Mouse (Mus musculus) myocyte (in vitro differentiated cells): ENCODE measurements around the gene Fmnl3. TPM values are rescaled to one million over a fixed set of nuclear protein-coding genes. Genes with fewer than 3 reads are reported as not detected.

Experiments
- H3K27me3 ChIP-seq: one replicate; pipeline ENCODE4 v1.6.1; 2011; ENCODE audit not compliant: control insufficient read depth, insufficient read depth, insufficient read length
- H3K36me3 ChIP-seq: one replicate; pipeline ENCODE4 v1.6.1; 2011; ENCODE audit not compliant: control insufficient read depth, insufficient read depth
- H3K4me2 ChIP-seq: one replicate; pipeline ENCODE4 v1.6.1; 2011; ENCODE audit warnings: low read depth, control low read depth
- H3K4me3 ChIP-seq: one replicate; pipeline ENCODE4 v1.5.1; 2011; ENCODE audit warnings: mild to moderate bottlenecking, control low read depth, moderate library complexity
- H3K79me2 ChIP-seq: one replicate; pipeline ENCODE4 v1.6.1; 2011; ENCODE audit not compliant: control insufficient read depth, insufficient read depth
- H3ac ChIP-seq: one replicate; pipeline ENCODE4 v1.6.1; 2011; ENCODE audit not compliant: control insufficient read depth, insufficient read length
- CEBPB ChIP-seq: IDR thresholded peaks from 2 replicates; pipeline ENCODE4 v1.6.1; 2011; ENCODE audit warnings: mild to moderate bottlenecking, moderate library complexity; ENCODE audit not compliant: poor library complexity, insufficient read depth, severe bottlenecking
- E2F4 ChIP-seq: IDR thresholded peaks from one replicate; pipeline ENCODE4 v1.6.1; 2011; ENCODE audit warnings: mild to moderate bottlenecking, control low read depth, moderate library complexity; ENCODE audit not compliant: insufficient read depth
- MAX ChIP-seq: IDR thresholded peaks from one replicate; pipeline ENCODE4 v1.6.1; 2011; ENCODE audit warnings: low read depth, mild to moderate bottlenecking, control low read depth
- MYOD1 ChIP-seq, 3 experiments: IDR thresholded peaks; one replicate each; pipeline ENCODE4 v1.6.1; 2011; ENCODE audit warnings: control low read depth in 2 of 3, low read depth in 2 of 3, mild to moderate bottlenecking in 2 of 3, moderate library complexity in 1 of 3; ENCODE audit not compliant: insufficient read length in 2 of 3, control insufficient read depth in 1 of 3
- MYOG ChIP-seq, 3 experiments: IDR thresholded peaks; one replicate each; pipeline ENCODE4 v1.6.1; 2011; ENCODE audit warnings: control low read depth in 2 of 3, low read depth in 2 of 3, mild to moderate bottlenecking in 2 of 3; ENCODE audit not compliant: insufficient read length in 2 of 3, control insufficient read depth in 1 of 3, insufficient read depth in 1 of 3
- POLR2A ChIP-seq: IDR thresholded peaks from one replicate; pipeline ENCODE4 v1.6.1; 2011; ENCODE audit warnings: low read depth, mild to moderate bottlenecking, control low read depth, moderate library complexity; ENCODE audit not compliant: insufficient read length
- POLR2AphosphoS2 ChIP-seq: IDR thresholded peaks from one replicate; pipeline ENCODE4 v1.6.1; 2011; ENCODE audit warnings: low read depth, control low read depth; ENCODE audit not compliant: insufficient read length
- REST ChIP-seq: IDR thresholded peaks from one replicate; pipeline ENCODE4 v1.6.1; 2011; ENCODE audit warnings: mild to moderate bottlenecking, control low read depth, moderate library complexity; ENCODE audit not compliant: insufficient read depth, insufficient read length
- SRF ChIP-seq: IDR thresholded peaks from one replicate; pipeline ENCODE4 v1.6.1; 2011; ENCODE audit warnings: low read depth; ENCODE audit not compliant: control insufficient read depth, insufficient read length
- TCF12 ChIP-seq: IDR thresholded peaks from one replicate; pipeline ENCODE4 v1.6.1; 2011; ENCODE audit warnings: mild to moderate bottlenecking, control low read depth; ENCODE audit not compliant: poor library complexity, insufficient read depth, severe bottlenecking
- TCF3 ChIP-seq: IDR thresholded peaks from one replicate; pipeline ENCODE4 v1.6.1; 2011; ENCODE audit warnings: low read depth, control low read depth; ENCODE audit not compliant: insufficient read length
- USF1 ChIP-seq: IDR thresholded peaks from one replicate; pipeline ENCODE4 v1.6.1; 2011; ENCODE audit warnings: low read depth, mild to moderate bottlenecking, control low read depth, moderate library complexity
- polyA plus RNA-seq: library from polyadenylated mRNA; unstranded; fragments of >200 nt; fragmentation: generic; extraction: Trizol; gene quantifications from one replicate; pipeline ENCODE4 v1.2.1, GENCODE M21; 2012; ENCODE audit warnings: missing spikeins

The Fmnl3 gene
- 62.6 TPM for polyA plus RNA-seq

- Histone ChIP-seq H3K4me3 (peak within 1 kb of the TSS; percentile 52), H3ac (peak within 1 kb of the TSS; percentile 68), H3K79me2 (peaks cover 46% of the 10 kb centered on the region), H3K27me3 (no peaks in the 10 kb centered on the region), H3K4me2 (peak within 1 kb of the TSS; percentile 92), H3K36me3 (no peaks in the 10 kb centered on the region)
- TF ChIP-seq POLR2A (peak; percentile 81), TCF3 (no peak), MYOD1 (IDR thresholded peaks at IDR 0.05; ENCODE audit: control insufficient read depth in 1 of 3, insufficient read length in 2 of 3, low read depth in 2 of 3) (peak in 1 of 3 experiments; percentile 58), E2F4 (peak; percentile 85), MYOG (IDR thresholded peaks at IDR 0.05; ENCODE audit: control insufficient read depth in 1 of 3, insufficient read depth in 1 of 3, insufficient read length in 2 of 3, low read depth in 2 of 3) (peak in 1 of 3 experiments; percentile 36), POLR2AphosphoS2 (peak; percentile 87), SRF (peak; percentile 77), USF1 (no peak), MAX (no peak)
These were observed at the start of gene Fmnl3 for GRCm38 (mm10) chr15:99370259-99370691. Gene Fmnl3, minus strand, starts transcription at chr15:99370482.

GRCm38 (mm10) chr15:99417692-99418271 is 47.5 kb upstream of the Fmnl3 start:
- Histone ChIP-seq H3K36me3 (peaks cover 1% of the 10 kb centered on the region), H3ac (no peak overlapping the region), H3K4me3 (no peak overlapping the region), H3K4me2 (peak overlapping the region; percentile 38), H3K79me2 (no peaks in the 10 kb centered on the region), H3K27me3 (no peaks in the 10 kb centered on the region)
- TF ChIP-seq CEBPB (no peak), E2F4 (no peak), USF1 (no peak), TCF3 (no peak), MYOG (IDR thresholded peaks at IDR 0.05; ENCODE audit: control insufficient read depth in 1 of 3, insufficient read depth in 1 of 3, insufficient read length in 2 of 3, low read depth in 2 of 3) (peak in 1 of 3 experiments; percentile 45), MAX (no peak), REST (no peak), MYOD1 (IDR thresholded peaks at IDR 0.05; ENCODE audit: control insufficient read depth in 1 of 3, insufficient read length in 2 of 3, low read depth in 2 of 3) (peak in 2 of 3 experiments; percentile 4 to 40), SRF (no peak), TCF12 (no peak), POLR2AphosphoS2 (peak; percentile 48), POLR2A (no peak)

GRCm38 (mm10) chr15:99416957-99417356 is 46.7 kb upstream of the Fmnl3 start:
- no peak overlapping the region for H3K4me3 ChIP-seq
- no peaks in the 10 kb centered on the region for H3K36me3 ChIP-seq
- no peaks in the 10 kb centered on the region for H3K79me2 ChIP-seq
- H3ac ChIP-seq, result no peak overlapping the region
- no peak for TF ChIP-seq MYOG (IDR thresholded peaks at IDR 0.05; ENCODE audit: control insufficient read depth in 1 of 3, insufficient read depth in 1 of 3, insufficient read length in 2 of 3, low read depth in 2 of 3)
- TF ChIP-seq MAX, result no peak
- TF ChIP-seq CEBPB, result no peak
- no peak for TF ChIP-seq TCF3
- no peak for TF ChIP-seq SRF
- TF ChIP-seq MYOD1 (IDR thresholded peaks at IDR 0.05; ENCODE audit: control insufficient read depth in 1 of 3, insufficient read length in 2 of 3, low read depth in 2 of 3), result no peak
- TF ChIP-seq POLR2A, result no peak
- TF ChIP-seq USF1, result no peak
- no peak for TF ChIP-seq E2F4
- TF ChIP-seq REST, result no peak
- no peaks in the 10 kb centered on the region for H3K27me3 ChIP-seq
- peak overlapping the region; percentile 47 for H3K4me2 ChIP-seq

- no peak overlapping the region for H3ac ChIP-seq
- no peaks in the 10 kb centered on the region for H3K36me3 ChIP-seq
- no peaks in the 10 kb centered on the region for H3K27me3 ChIP-seq
- H3K79me2 ChIP-seq, result no peaks in the 10 kb centered on the region
- no peak overlapping the region for H3K4me3 ChIP-seq
- TF ChIP-seq CEBPB (no peak), TCF12 (no peak), SRF (no peak)
- peak overlapping the region; percentile 75 for H3K4me2 ChIP-seq
These were observed 46.1 kb upstream of the Fmnl3 start for GRCm38 (mm10) chr15:99416348-99416882.

GRCm38 (mm10) chr15:99415793-99416192 is 45.5 kb upstream of the Fmnl3 start:
- Histone ChIP-seq H3K4me2 (peak overlapping the region; percentile 75), H3K36me3 (no peaks in the 10 kb centered on the region), H3K27me3 (no peaks in the 10 kb centered on the region), H3ac (no peak overlapping the region), H3K4me3 (no peak overlapping the region), H3K79me2 (no peaks in the 10 kb centered on the region)
- no peak for TF ChIP-seq E2F4
- TF ChIP-seq REST, result no peak
- no peak for TF ChIP-seq POLR2AphosphoS2
- TF ChIP-seq TCF3, result no peak
- no peak for TF ChIP-seq SRF
- TF ChIP-seq MYOD1 (IDR thresholded peaks at IDR 0.05; ENCODE audit: control insufficient read depth in 1 of 3, insufficient read length in 2 of 3, low read depth in 2 of 3), result no peak
- no peak for TF ChIP-seq MYOG (IDR thresholded peaks at IDR 0.05; ENCODE audit: control insufficient read depth in 1 of 3, insufficient read depth in 1 of 3, insufficient read length in 2 of 3, low read depth in 2 of 3)
- TF ChIP-seq MAX, result no peak
- no peak for TF ChIP-seq CEBPB
- TF ChIP-seq POLR2A, result no peak
- TF ChIP-seq TCF12, result no peak
- TF ChIP-seq USF1, result no peak
